7 mouse cellular contexts compared by ENCODE assay signal in the genomic region with DNA sequence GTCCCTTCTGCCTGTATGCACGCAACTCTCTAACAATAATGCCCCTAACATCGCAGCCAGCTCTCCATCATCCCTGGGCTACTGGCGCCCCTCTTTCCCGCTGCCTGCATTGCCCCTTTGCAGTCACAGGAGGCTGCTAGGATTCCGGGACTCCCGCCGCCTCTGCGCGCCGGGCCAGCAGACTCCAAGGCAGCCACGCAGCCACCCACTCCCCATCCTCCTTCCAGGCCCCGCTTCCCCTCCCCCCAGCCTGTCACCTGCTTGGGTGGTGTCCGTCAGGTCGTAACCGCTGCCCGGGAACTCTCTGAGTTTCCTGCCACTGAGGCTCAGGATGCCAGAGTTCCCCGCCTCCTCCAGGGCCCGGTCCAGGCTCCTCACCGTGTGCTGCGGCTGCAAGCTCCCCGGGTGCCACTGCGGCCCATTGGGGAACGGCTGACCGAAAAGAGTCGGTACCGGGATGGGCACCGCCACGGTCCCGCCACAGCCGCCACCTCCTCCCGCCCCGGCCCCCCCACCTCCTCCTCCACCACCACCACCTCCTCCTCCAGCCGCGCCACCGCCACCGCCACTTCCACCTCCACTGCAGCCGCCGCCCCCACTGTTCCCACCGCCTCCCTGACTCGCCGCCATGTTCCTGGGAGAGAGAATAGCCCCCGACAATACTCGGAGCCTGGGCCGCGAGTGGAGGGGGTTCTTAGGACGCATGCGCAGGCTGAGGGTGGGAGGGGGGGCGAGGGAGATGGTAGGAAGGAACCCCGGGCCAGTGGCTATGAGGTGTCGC. TPM values are rescaled to one million over a fixed set of nuclear protein-coding genes. Genes with fewer than 3 reads are reported as not detected.
DNase-seq lines count a peak whose midpoint lies in the region; ATAC-seq lines count a peak whose summit lies in the region.

A gene (minus strand): TSS at position 661 of the 781 bp plus-strand sequence.

- H3K9me3 ChIP-seq in kidney, embryonic 15.5 days (replicated peaks) = no peaks in the 10 kb centered on the region
- no peaks in the 10 kb centered on the region for H3K9me3 ChIP-seq in neural tube, embryonic 13.5 days

- H3K9ac ChIP-seq in kidney, embryonic 15.5 days = peak within 1 kb of the TSS; percentile 45
- H3K9ac ChIP-seq in neural tube, embryonic 13.5 days = peak within 1 kb of the TSS; percentile 82

- peak; percentile 30; the same call in 1 of the 2 replicates for ATAC-seq in granulocyte monocyte progenitor cell, adult 5-6 weeks (replicated peaks; ENCODE audit: poor library complexity, severe bottlenecking)
- peak; percentile 95 for ATAC-seq in kidney, embryonic 15.5 days (replicated peaks; ENCODE audit: low FRiP score)
- peak; percentile 94 for ATAC-seq in neural tube, embryonic 13.5 days (ENCODE audit: low read depth)

- H3K4me1 ChIP-seq in kidney, embryonic 15.5 days = no peaks in the 10 kb centered on the region
- peaks cover 11% of the 10 kb centered on the region for H3K4me1 ChIP-seq in neural tube, embryonic 13.5 days (replicated peaks)

- peak within 1 kb of the TSS; percentile 78 for H3K27ac ChIP-seq in kidney, embryonic 15.5 days
- H3K27ac ChIP-seq in neural tube, embryonic 13.5 days (replicated peaks) = peak within 1 kb of the TSS; percentile 94

- H3K36me3 ChIP-seq in kidney, embryonic 15.5 days = no peaks in the 10 kb centered on the region
- H3K36me3 ChIP-seq in neural tube, embryonic 13.5 days = no peaks in the 10 kb centered on the region

- H3K4me3 ChIP-seq in kidney, embryonic 15.5 days (replicated peaks) = peak within 1 kb of the TSS; percentile 60
- H3K4me3 ChIP-seq in neural tube, embryonic 13.5 days = peak within 1 kb of the TSS; percentile 62

- DNase-seq in adrenal gland, postnatal 4 days (ENCODE audit: low spot score in 2 of 2) = peak; percentile 6 to 8
- DNase-seq in embryo, embryonic 10.5 days (ENCODE audit: low spot score) = peak; percentile 75
- DNase-seq in liver = peak; percentile 23
- peak; percentile 4 for DNase-seq in urinary bladder, postnatal 14 days (ENCODE audit: low spot score)

- H3K4me2 ChIP-seq in kidney, embryonic 15.5 days = peak within 1 kb of the TSS; percentile 56
- peak within 1 kb of the TSS; percentile 55 for H3K4me2 ChIP-seq in neural tube, embryonic 13.5 days

- WGBS in kidney, embryonic 15.5 days = 22% methylated on average over 30 of the region's 50 CpGs
- 19% methylated on average over 35 of the region's 50 CpGs for WGBS in neural tube, embryonic 13.5 days

- H3K27me3 ChIP-seq in kidney, embryonic 15.5 days = no peaks in the 10 kb centered on the region
- no peaks in the 10 kb centered on the region for H3K27me3 ChIP-seq in neural tube, embryonic 13.5 days

RNA-seq across cellular contexts. Expression of the gene that starts here (rescaled TPM):
- total RNA-seq in adrenal gland, postnatal 4 days (2021) = 10 to 100 TPM; 22.7 to 34.9 TPM
- 0.41 and 1.4 TPM in 2 replicates for total RNA-seq in granulocyte monocyte progenitor cell, adult 5-6 weeks (2014; fragmentation: Nextera tagmentation)
- total RNA-seq in granulocyte monocyte progenitor cell, adult 5-6 weeks (2017) = not detected in 2 replicates
- polyA plus RNA-seq in kidney, embryonic 15.5 days (2015; fragmentation: Nextera tagmentation; extraction: Ambion mirVana) = 5.1 and 5.4 TPM in 2 replicates
- 12.7 and 12.9 TPM in 2 replicates for polyA plus RNA-seq in neural tube, embryonic 13.5 days (2015; fragmentation: Nextera tagmentation; extraction: Ambion mirVana)

Comparison
In these comparisons a context has a peak if more than half of its experiments do, and no peak if none do; other contexts are left out.
1. Peak in every context shown above with its lines: DNase-seq, ATAC-seq, H3K4me3 ChIP-seq and H3K27ac ChIP-seq.
2. RNA of the gene that starts here (total RNA-seq): 22.7 to 34.9 TPM in adrenal gland, postnatal 4 days; 0.41 to 1.4 TPM in granulocyte monocyte progenitor cell, adult 5-6 weeks; every median in the first group is over 4 times any median in the second.
3. DNase-seq: peak in every context shown above with its lines; median percentile 75 in embryo, embryonic 10.5 days; 23 in liver; 7 in adrenal gland, postnatal 4 days; 4 in urinary bladder, postnatal 14 days.
4. ATAC-seq: peak in every context shown above with its lines; median percentile 95 in kidney, embryonic 15.5 days; 94 in neural tube, embryonic 13.5 days; 30 in granulocyte monocyte progenitor cell, adult 5-6 weeks.